Mouse (Mus musculus) forebrain, embryonic 11.5 days (tissue): ENCODE data around the gene Psme2b. TPM values are rescaled to one million over a fixed set of nuclear protein-coding genes. Genes with fewer than 3 reads are reported as not detected.
"Not testable (repeated sequence)": the region's sequence is repeated elsewhere in the genome, so short reads cannot be mapped to it uniquely, and the experiment has no call there.

Experiments
- ATAC-seq: fragments of 200-750 bp; cut with Nextera tagmentation; replicated peaks from 2 replicates; pipeline ENCODE4 v1.8.0; 2017; ENCODE audit warnings: moderate TSS enrichment; ENCODE audit not compliant: low FRiP score
- DNase-seq: peaks from one replicate; pipeline ENCODE4 v3.0.0-alpha.2; 2017; ENCODE audit warnings: low spot score
- H3K27ac ChIP-seq: fragments of 300-500 bp; sonication (generic); 2 replicates; pipeline ENCODE4 v1.5.1; 2014; ENCODE audit warnings: low read depth, low read length
- H3K27me3 ChIP-seq: fragments of 300-500 bp; sonication (generic); 2 replicates; pipeline ENCODE4 v1.6.1; 2014; ENCODE audit warnings: mild to moderate bottlenecking, low read length, mixed read lengths; ENCODE audit not compliant: control insufficient read depth, insufficient read depth
- H3K36me3 ChIP-seq: fragments of 300-500 bp; sonication (generic); 2 replicates; pipeline ENCODE4 v1.6.1; 2014; ENCODE audit warnings: mild to moderate bottlenecking, low read length, moderate library complexity, mixed read lengths; ENCODE audit not compliant: control insufficient read depth, insufficient read depth
- H3K4me1 ChIP-seq: fragments of 300-500 bp; sonication (generic); replicated peaks from 2 replicates; pipeline ENCODE4 v1.6.1; 2014; ENCODE audit warnings: low read length, mixed read lengths; ENCODE audit not compliant: control insufficient read depth, insufficient read depth
- H3K4me2 ChIP-seq: fragments of 300-500 bp; sonication (generic); 2 replicates; pipeline ENCODE4 v1.6.1; 2014; ENCODE audit warnings: low read depth, mild to moderate bottlenecking, low read length, moderate library complexity, mixed read lengths; ENCODE audit not compliant: severe bottlenecking
- H3K4me3 ChIP-seq: fragments of 300-500 bp; sonication (generic); 2 replicates; pipeline ENCODE4 v1.5.1; 2014; ENCODE audit warnings: low read depth, low read length
- H3K9ac ChIP-seq: fragments of 300-500 bp; sonication (generic); 2 replicates; pipeline ENCODE4 v1.6.1; 2014; ENCODE audit warnings: low read length
- H3K9me3 ChIP-seq: fragments of 300-500 bp; sonication (generic); 2 replicates; pipeline ENCODE4 v1.6.1; 2016; ENCODE audit warnings: low read length, mixed read lengths; ENCODE audit not compliant: control insufficient read depth
- WGBS: fragments of 180-500 bp; shearing (Covaris S2); extraction: QIAGEN DNeasy Blood & Tissue Kit; methylation state at CpG from one replicate; pipeline ENCODE4 v1.1.7; 2014; 5-methylcytosine and 5-hydroxymethylcytosine counted together
- polyA plus RNA-seq: library from polyadenylated mRNA; unstranded; fragments of >200 nt; fragmentation: Nextera tagmentation; extraction: Ambion mirVana; gene quantifications from 2 replicates; pipeline ENCODE4 v1.2.1, GENCODE M21; 2014

Psme2b gene
- polyA plus RNA-seq = 1.2 and 1.9 TPM in 2 replicates

GRCm38 (mm10) chr11:48946090-48946489, at the start of gene Psme2b:
Gene Psme2b (minus strand): TSS chr11:48946190.
- not testable (repeated sequence) for H3K4me2 ChIP-seq, H3K4me1 ChIP-seq, H3K27me3 ChIP-seq, H3K9me3 ChIP-seq, DNase-seq, H3K27ac ChIP-seq, H3K9ac ChIP-seq, H3K36me3 ChIP-seq, ATAC-seq, H3K4me3 ChIP-seq
- 94% methylated on average over 6 of the region's 6 CpGs for WGBS

GRCm38 (mm10) chr11:48994018-48994417, 48.0 kb upstream of the Psme2b start, which contains the start of gene Tgtp1:
Gene Tgtp1 (minus strand): TSS chr11:48994172.
- DNase-seq = not testable (repeated sequence)

GRCm38 (mm10) chr11:48993296-48993695, 47.3 kb upstream of the Psme2b start:
- not testable (repeated sequence) for H3K9ac ChIP-seq, H3K36me3 ChIP-seq, ATAC-seq, H3K27me3 ChIP-seq, H3K27ac ChIP-seq, DNase-seq, H3K4me2 ChIP-seq, H3K4me3 ChIP-seq, H3K9me3 ChIP-seq, H3K4me1 ChIP-seq
- 80% methylated on average over 10 of the region's 10 CpGs for WGBS

More at GRCm38 (mm10) chr11:48994018-48994417, 48.0 kb upstream of the Psme2b start, which contains the start of gene Tgtp1:
- ATAC-seq, H3K4me1 ChIP-seq, H3K36me3 ChIP-seq, H3K4me2 ChIP-seq, H3K9me3 ChIP-seq, H3K27ac ChIP-seq, H3K27me3 ChIP-seq, H3K4me3 ChIP-seq, H3K9ac ChIP-seq: not testable (repeated sequence)
- WGBS = 62% methylated on average over 2 of the region's 2 CpGs

GRCm38 (mm10) chr11:48991740-48992520, 45.9 kb upstream of the Psme2b start, which contains the start of gene Gm12185:
Gene Gm12185 (minus strand): TSS chr11:48992226.
- not testable (repeated sequence) for H3K4me3 ChIP-seq, H3K27me3 ChIP-seq, H3K4me2 ChIP-seq, H3K27ac ChIP-seq, DNase-seq, H3K36me3 ChIP-seq, H3K9ac ChIP-seq, H3K9me3 ChIP-seq, H3K4me1 ChIP-seq, ATAC-seq
- WGBS = 72% methylated on average over 4 of the region's 4 CpGs

- H3K27ac ChIP-seq, H3K9ac ChIP-seq, H3K4me1 ChIP-seq, H3K27me3 ChIP-seq, H3K36me3 ChIP-seq, H3K9me3 ChIP-seq, DNase-seq, H3K4me2 ChIP-seq, ATAC-seq, H3K4me3 ChIP-seq: not testable (repeated sequence)
- WGBS = 86% methylated on average over 2 of the region's 2 CpGs
These were observed 44.0 kb upstream of the Psme2b start for GRCm38 (mm10) chr11:48989981-48990380.

- WGBS = 93% methylated on average over 2 of the region's 3 CpGs
- not testable (repeated sequence) for H3K36me3 ChIP-seq, H3K4me2 ChIP-seq, DNase-seq, ATAC-seq, H3K9me3 ChIP-seq, H3K4me1 ChIP-seq, H3K9ac ChIP-seq, H3K4me3 ChIP-seq, H3K27ac ChIP-seq, H3K27me3 ChIP-seq
These were observed 42.2 kb upstream of the Psme2b start for GRCm38 (mm10) chr11:48988219-48988618.

- not testable (repeated sequence) for H3K4me2 ChIP-seq, DNase-seq, ATAC-seq, H3K4me1 ChIP-seq, H3K36me3 ChIP-seq, H3K27me3 ChIP-seq, H3K9ac ChIP-seq, H3K9me3 ChIP-seq, H3K27ac ChIP-seq, H3K4me3 ChIP-seq
- WGBS = no CpG with 5 or more reads among the region's 3 CpGs
These were observed 36.9 kb upstream of the Psme2b start for GRCm38 (mm10) chr11:48982848-48983247.

- H3K36me3 ChIP-seq, DNase-seq, H3K27me3 ChIP-seq, H3K4me1 ChIP-seq, ATAC-seq, H3K4me2 ChIP-seq, H3K27ac ChIP-seq, H3K4me3 ChIP-seq, H3K9ac ChIP-seq, H3K9me3 ChIP-seq: not testable (repeated sequence)
- WGBS = no CpG with 5 or more reads among the region's 5 CpGs
These were observed 34.1 kb upstream of the Psme2b start for GRCm38 (mm10) chr11:48980052-48980451.

- not testable (repeated sequence) for ATAC-seq, H3K4me1 ChIP-seq, H3K36me3 ChIP-seq, H3K9ac ChIP-seq, H3K27me3 ChIP-seq, DNase-seq, H3K4me2 ChIP-seq, H3K4me3 ChIP-seq, H3K9me3 ChIP-seq, H3K27ac ChIP-seq
- WGBS = no CpG with 5 or more reads among the region's 3 CpGs
These were observed 33.3 kb upstream of the Psme2b start, which contains the start of gene 9930111J21Rik1 for GRCm38 (mm10) chr11:48979251-48979650. Gene 9930111J21Rik1 (minus strand): TSS chr11:48979398.
